Mouse (Mus musculus) heart, postnatal 4 days (tissue): ENCODE data around the gene Smtn. TPM values are rescaled to one million over a fixed set of nuclear protein-coding genes. Genes with fewer than 3 reads are reported as not detected.

Experiments used
- total RNA-seq, 2 experiments: library from RNA; stranded (reverse); gene quantifications; 2 replicates each; pipeline ENCODE4 v1.2.3; 2021

The Smtn gene
- total RNA-seq, 2 experiments from 2014 or later: 188 to 190 TPM

Other genes starting within 250 kb of the Smtn start
- 10 to 100 TPM; 11.7 to 12.0 TPM for gene Pik3ip1, start 210.2 kb downstream of the Smtn start, total RNA-seq
- gene Limk2, start 131.4 kb downstream of the Smtn start, total RNA-seq: 10 to 100 TPM; 31.8 to 34.4 TPM
- gene Rnf185, start 88.2 kb downstream of the Smtn start, total RNA-seq: 10 to 100 TPM; 26.7 to 28.9 TPM
- under 1 TPM; 0.11 to 0.24 TPM for gene Pla2g3, start 52.3 kb downstream of the Smtn start, total RNA-seq
- 10 to 100 TPM; 17.2 to 21.1 TPM for gene Inpp5j, start 35.8 kb downstream of the Smtn start, total RNA-seq
- 10 to 100 TPM; 55.7 to 59.2 TPM for gene Selenom, start 25.9 kb downstream of the Smtn start, total RNA-seq
- gene Morc2a, start 108.6 kb upstream of the Smtn start, total RNA-seq: 10 to 100 TPM; 34.7 to 42.4 TPM